Mouse (Mus musculus) kidney, embryonic 16.5 days (tissue): ENCODE data around the gene Slc22a18. TPM values are rescaled to one million over a fixed set of nuclear protein-coding genes. Genes with fewer than 3 reads are reported as not detected.
A peak's percentile ranks its signal among the peaks of the same experiment; 100 is the strongest.

Source experiments
- ATAC-seq: fragments of 200-750 bp; cut with Nextera tagmentation; 2 replicates; pipeline ENCODE4 v1.8.0; 2017; ENCODE audit warnings: moderate TSS enrichment; ENCODE audit not compliant: low FRiP score, low TSS enrichment
- H3K27ac ChIP-seq: fragments of 300-500 bp; sonication (generic); 2 replicates; pipeline ENCODE4 v1.5.1; 2014; ENCODE audit warnings: low read length
- H3K27me3 ChIP-seq: fragments of 300-500 bp; sonication (generic); 2 replicates; pipeline ENCODE4 v1.6.1; 2014; ENCODE audit warnings: low read length, control low read depth, mixed read lengths; ENCODE audit not compliant: insufficient read depth
- H3K36me3 ChIP-seq: fragments of 300-500 bp; sonication (generic); 2 replicates; pipeline ENCODE4 v1.6.1; 2014; ENCODE audit warnings: low read length, control low read depth, mixed read lengths; ENCODE audit not compliant: insufficient read depth
- H3K4me1 ChIP-seq: fragments of 300-500 bp; sonication (generic); 2 replicates; pipeline ENCODE4 v1.6.1; 2014; ENCODE audit warnings: low read length, control low read depth, mixed read lengths; ENCODE audit not compliant: insufficient read depth
- H3K4me2 ChIP-seq: fragments of 300-500 bp; sonication (generic); replicated peaks from 2 replicates; pipeline ENCODE4 v1.6.1; 2014; ENCODE audit warnings: low read depth, low read length
- H3K4me3 ChIP-seq: fragments of 300-500 bp; sonication (generic); 2 replicates; pipeline ENCODE4 v1.5.1; 2014; ENCODE audit warnings: mild to moderate bottlenecking, low read length
- H3K9ac ChIP-seq: fragments of 300-500 bp; sonication (generic); replicated peaks from 2 replicates; pipeline ENCODE4 v1.6.1; 2014; ENCODE audit warnings: low read length
- H3K9me3 ChIP-seq: fragments of 300-500 bp; sonication (generic); 2 replicates; pipeline ENCODE4 v1.6.1; 2016; ENCODE audit warnings: low read length, control low read depth
- WGBS: fragments of 180-500 bp; shearing (Covaris S2); extraction: QIAGEN DNeasy Blood & Tissue Kit; methylation state at CpG from one replicate; pipeline ENCODE4 v1.1.7; 2014; 5-methylcytosine and 5-hydroxymethylcytosine counted together
- polyA plus RNA-seq: library from polyadenylated mRNA; unstranded; fragments of >200 nt; fragmentation: Nextera tagmentation; extraction: Ambion mirVana; gene quantifications from 2 replicates; pipeline ENCODE4 v1.2.1, GENCODE M21; 2015

The Slc22a18 gene
- polyA plus RNA-seq: 7.2 and 8.3 TPM in 2 replicates

DNA sequence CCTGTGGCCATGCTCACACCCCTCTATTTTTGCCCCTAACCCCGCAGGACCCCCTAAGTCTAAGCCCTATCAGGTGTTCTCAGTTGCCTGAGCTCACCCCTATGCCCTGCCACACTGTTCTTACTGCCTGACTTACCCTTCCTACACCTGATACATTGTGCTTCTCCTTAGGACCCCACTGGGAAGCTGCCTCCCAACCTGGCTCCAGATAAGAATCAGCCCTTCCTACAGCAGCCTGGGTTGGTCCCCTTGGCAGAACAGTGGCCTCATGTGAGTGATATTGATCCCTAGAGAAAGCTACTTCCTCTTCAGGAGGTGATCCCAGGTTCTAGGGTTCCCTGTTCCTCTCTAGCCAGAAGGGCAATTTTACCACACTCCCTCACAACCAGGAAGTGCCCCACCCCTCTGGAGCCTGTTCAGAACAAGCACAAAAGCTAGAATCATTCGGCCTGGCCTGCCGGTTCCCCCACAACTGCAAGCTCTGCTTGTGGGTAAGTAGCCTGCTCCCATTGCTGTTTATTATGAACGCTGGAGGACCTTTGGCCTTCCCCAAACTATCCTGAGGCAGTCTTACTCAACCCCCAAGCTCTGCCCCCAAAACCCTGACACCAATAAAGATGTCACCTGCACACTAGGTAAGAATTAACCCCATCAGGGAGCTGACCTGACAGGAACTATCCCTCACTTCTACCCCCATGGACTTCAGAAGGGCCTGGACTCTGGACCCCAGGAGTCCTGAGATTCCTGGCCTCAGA lies at the start of gene Slc22a18:
Gene Slc22a18, plus strand, starts transcription at position 390 of the 755 bp plus-strand sequence.
- peak within 1 kb of the TSS; percentile 24 for H3K4me3 ChIP-seq
- H3K4me2 ChIP-seq: peak within 1 kb of the TSS; percentile 34
- H3K27me3 ChIP-seq: no peaks in the 10 kb centered on the region
- no peak within 1 kb of the TSS; the same call in 1 of the 2 replicates for H3K27ac ChIP-seq
- peaks cover 6% of the 10 kb centered on the region; the same call in 1 of the 2 replicates for H3K4me1 ChIP-seq
- H3K36me3 ChIP-seq: no peaks in the 10 kb centered on the region
- 37% methylated on average over 4 of the region's 4 CpGs for WGBS
- H3K9me3 ChIP-seq: no peaks in the 10 kb centered on the region
- H3K9ac ChIP-seq: peak within 1 kb of the TSS; percentile 29; the same call in 1 of the 2 replicates
- ATAC-seq: no peak

DNA sequence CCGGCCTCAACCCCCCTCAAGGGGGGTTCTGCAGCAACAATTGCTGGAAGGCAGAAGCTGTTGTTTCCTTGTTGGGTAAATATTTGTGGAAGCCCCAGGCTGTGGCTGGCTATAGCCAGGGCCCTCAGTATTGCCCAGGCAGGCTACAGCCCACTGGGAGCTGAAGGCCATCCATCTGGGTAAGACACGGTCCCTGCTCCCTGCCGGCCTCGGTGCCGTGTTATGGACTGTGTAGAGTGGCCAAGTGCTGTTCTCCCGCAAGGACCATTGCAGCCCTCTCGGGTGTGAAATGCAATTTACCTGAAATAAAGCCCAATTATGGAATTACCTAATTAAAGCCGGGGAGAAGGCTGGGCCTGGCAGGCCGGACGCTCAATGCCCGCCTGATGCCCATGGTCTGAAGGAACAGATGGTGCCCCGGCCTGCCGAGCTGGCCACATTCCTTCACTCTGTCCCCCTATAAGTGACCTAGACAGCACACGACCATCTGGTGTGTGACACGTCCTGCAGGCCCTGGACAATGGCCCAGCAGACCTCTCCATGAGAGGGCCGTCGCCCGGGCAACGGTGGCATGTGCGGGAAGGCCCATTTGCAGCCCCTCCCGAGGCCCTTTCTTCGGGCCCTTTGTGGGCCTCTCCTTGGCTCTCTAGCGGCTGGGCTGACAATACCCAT lies 45.3 kb upstream of the Slc22a18 start:
- Histone ChIP-seq H3K36me3 (no peaks in the 10 kb centered on the region), H3K4me1 (peaks cover 4% of the 10 kb centered on the region; the same call in 1 of the 2 replicates), H3K9ac (no peak overlapping the region), H3K27me3 (no peaks in the 10 kb centered on the region), H3K27ac (no peak overlapping the region), H3K4me3 (no peak overlapping the region), H3K4me2 (no peak overlapping the region), H3K9me3 (no peaks in the 10 kb centered on the region)
- WGBS: 50% methylated on average over 23 of the region's 23 CpGs
- peak; percentile 35; the same call in 1 of the 2 replicates for ATAC-seq

DNA sequence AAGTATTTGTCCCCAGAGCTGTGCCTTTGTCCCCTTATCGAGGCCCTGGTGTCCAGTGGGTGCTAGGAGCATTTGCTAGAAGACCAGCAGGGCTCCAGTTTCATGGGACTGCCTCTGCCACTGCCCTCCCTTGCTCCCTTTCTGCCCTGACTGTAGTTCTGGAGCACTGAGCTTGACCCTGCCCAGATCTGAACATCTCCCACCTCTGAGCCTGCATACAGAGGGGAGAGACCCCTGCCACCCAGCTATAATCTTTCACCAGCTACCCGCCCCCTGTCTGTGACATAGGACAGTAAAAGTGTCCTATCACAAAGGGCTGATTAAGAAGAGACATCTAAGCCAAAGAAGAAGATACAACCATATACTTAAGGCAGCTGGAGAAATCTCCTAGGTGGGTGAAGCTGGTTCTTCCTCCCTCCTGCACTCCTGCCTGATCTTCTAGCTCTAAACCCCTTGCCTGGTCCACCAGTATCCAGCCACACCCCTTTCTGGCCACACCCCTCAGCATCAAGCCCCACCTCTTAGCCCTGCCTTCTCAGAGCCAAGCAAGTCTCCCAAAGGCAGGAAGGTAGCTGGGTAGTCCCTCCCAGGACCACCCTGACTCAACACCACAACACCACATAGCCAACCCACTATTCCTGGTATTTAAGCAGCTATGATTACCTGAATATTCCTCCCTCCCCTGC lies 44.6 kb upstream of the Slc22a18 start:
- H3K4me3 ChIP-seq: no peak overlapping the region
- H3K9me3 ChIP-seq: no peaks in the 10 kb centered on the region
- 48% methylated on average over 2 of the region's 2 CpGs for WGBS
- no peak overlapping the region for H3K9ac ChIP-seq
- 0 out of 2 replicates have a peak, but pooled peaks have one; percentile 8 for ATAC-seq
- H3K4me2 ChIP-seq: no peak overlapping the region
- no peaks in the 10 kb centered on the region for H3K36me3 ChIP-seq
- no peak overlapping the region for H3K27ac ChIP-seq
- H3K4me1 ChIP-seq: peaks cover 4% of the 10 kb centered on the region; the same call in 1 of the 2 replicates
- no peaks in the 10 kb centered on the region for H3K27me3 ChIP-seq

DNA sequence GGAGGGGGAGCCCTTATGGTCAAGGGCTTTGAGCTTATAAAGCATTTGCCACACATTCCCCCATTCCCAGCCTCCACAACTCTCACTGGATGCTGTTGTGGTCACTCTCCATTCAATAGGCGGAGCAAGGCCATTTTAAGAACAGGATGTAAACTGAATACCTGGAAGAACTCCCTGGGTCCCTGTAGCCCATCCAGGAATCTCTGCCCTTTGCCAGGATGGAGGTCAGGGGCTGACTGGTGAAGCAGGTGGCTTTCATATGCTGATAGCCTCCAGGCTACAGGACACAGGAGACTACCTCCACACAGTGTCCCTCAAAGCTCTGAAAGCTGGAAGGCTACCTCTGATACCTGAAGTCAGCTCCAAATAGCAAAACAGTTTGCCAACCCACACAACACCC lies 40.9 kb upstream of the Slc22a18 start:
- Histone ChIP-seq H3K9me3 (no peaks in the 10 kb centered on the region), H3K27ac (no peak overlapping the region), H3K4me3 (no peak overlapping the region), H3K4me1 (peaks cover 4% of the 10 kb centered on the region; the same call in 1 of the 2 replicates), H3K27me3 (no peaks in the 10 kb centered on the region), H3K4me2 (no peak overlapping the region), H3K9ac (no peak overlapping the region), H3K36me3 (no peaks in the 10 kb centered on the region)
- ATAC-seq: no peak
- 77% methylated on average over 1 of the region's 1 CpGs for WGBS

DNA sequence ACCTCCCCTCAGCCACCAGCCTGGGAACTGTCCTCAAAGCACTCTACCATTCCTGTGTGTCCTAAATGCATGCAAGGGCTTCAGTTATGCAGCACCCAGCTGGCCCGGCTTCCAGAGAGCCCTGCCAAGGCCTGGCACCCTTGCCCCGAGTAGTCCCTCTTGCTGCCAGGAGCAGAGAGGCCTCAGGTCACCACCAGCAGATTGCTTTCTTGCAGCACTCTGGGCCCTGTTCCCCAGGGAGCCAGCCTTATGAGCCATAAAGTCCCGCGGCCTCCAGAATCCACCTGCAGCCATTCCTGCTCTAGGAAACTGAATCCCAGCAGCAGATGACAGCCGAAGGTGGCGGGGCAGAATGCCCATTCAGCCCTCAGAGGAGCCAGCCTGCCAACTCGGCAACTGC lies 40.2 kb upstream of the Slc22a18 start:
- no peaks in the 10 kb centered on the region for H3K27me3 ChIP-seq
- no peak for ATAC-seq
- H3K9me3 ChIP-seq: no peaks in the 10 kb centered on the region
- H3K4me3 ChIP-seq: no peak overlapping the region
- H3K4me2 ChIP-seq: no peak overlapping the region
- no peak overlapping the region for H3K27ac ChIP-seq
- WGBS: 41% methylated on average over 7 of the region's 7 CpGs
- H3K9ac ChIP-seq: no peak overlapping the region
- peaks cover 4% of the 10 kb centered on the region; the same call in 1 of the 2 replicates for H3K4me1 ChIP-seq
- H3K36me3 ChIP-seq: no peaks in the 10 kb centered on the region

DNA sequence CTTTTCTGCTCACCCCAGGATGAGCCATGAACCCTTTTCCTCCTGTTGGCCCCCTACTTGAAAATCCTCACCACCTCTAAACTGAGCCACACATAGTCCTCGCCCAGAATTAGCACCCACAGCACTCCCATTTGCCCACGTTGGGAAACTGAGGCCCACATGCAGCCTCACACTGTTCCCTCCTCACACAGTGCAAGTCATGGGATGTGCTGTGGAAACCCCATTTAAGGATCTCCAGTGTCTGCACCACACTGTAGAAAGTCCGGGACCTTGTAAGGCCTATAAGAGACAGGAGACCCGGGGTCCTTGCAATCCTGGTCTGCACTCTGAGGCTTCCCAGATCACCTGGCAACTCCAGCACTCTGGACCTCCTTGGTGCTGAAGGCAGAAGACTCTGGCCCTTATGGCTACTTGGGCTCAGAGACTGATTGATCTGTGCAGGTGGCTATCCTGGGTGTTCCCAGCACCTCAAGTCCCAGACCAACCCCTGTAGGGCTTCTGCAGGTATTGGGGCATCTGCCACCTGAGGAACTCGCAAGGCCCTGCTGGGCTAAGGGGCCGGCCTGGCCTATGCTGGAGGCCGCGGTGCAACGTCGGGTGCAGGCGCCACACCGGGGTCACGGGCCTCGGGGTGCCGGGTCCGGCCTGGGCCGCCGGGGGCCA lies 36.2 kb upstream of the Slc22a18 start:
- peak overlapping the region; percentile 87 for H3K9ac ChIP-seq
- H3K4me1 ChIP-seq: 0 out of 2 replicates have a peak, but pooled peaks cover 5% of the 10 kb centered on the region
- 23% methylated on average over 15 of the region's 18 CpGs for WGBS
- no peaks in the 10 kb centered on the region for H3K36me3 ChIP-seq
- peak overlapping the region; percentile 96 for H3K4me2 ChIP-seq
- H3K9me3 ChIP-seq: no peaks in the 10 kb centered on the region
- ATAC-seq: peak; percentile 60
- H3K4me3 ChIP-seq: peak overlapping the region; percentile 56
- peaks cover under 1% of the 10 kb centered on the region; the same call in 1 of the 2 replicates for H3K27me3 ChIP-seq
- no peak overlapping the region; the same call in 1 of the 2 replicates for H3K27ac ChIP-seq

DNA sequence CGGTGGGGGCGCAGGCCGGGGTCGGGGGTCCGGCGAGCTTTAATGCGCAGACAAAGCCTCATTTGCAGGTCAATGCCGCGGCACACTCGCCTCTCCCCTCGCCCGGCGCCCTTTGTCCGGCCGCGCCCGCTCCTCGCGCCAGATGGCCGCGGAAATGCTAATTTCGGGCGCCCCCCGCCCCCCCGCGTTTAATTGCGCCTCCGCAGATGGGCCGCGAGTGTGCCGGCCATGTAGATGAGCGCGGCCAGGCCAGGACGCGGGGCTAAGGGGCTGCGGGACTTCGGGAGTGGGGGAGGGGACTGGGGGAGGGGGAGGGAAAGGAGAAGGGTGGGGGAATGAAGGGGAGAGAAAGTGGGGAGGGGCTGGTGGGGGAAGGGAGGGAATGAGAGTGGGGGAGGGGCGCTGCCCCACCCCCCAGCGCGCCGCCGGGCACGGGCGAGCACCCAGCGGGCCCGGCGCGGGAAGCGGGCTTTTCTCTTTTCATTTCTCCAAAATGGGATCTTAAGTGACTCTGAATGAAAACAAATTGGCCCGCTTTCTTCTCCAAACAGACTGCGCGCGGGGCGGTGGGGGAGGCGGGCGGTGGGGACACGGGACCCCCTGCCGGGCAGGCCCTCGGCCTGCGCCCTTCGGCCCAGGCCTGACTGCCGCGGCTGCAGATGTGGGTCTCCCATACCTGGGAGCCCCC lies 35.5 kb upstream of the Slc22a18 start:
- H3K27me3 ChIP-seq: peaks cover 4% of the 10 kb centered on the region; the same call in 1 of the 2 replicates
- H3K36me3 ChIP-seq: no peaks in the 10 kb centered on the region
- H3K9me3 ChIP-seq: no peaks in the 10 kb centered on the region
- H3K4me1 ChIP-seq: 0 out of 2 replicates have a peak, but pooled peaks cover 5% of the 10 kb centered on the region
- H3K27ac ChIP-seq: no peak overlapping the region; the same call in 1 of the 2 replicates
- 1% methylated on average over 55 of the region's 63 CpGs for WGBS
- H3K9ac ChIP-seq: peak overlapping the region; percentile 87
- ATAC-seq: peak; percentile 49; the same call in 1 of the 2 replicates
- peak overlapping the region; percentile 56 for H3K4me3 ChIP-seq
- peak overlapping the region; percentile 96 for H3K4me2 ChIP-seq

DNA sequence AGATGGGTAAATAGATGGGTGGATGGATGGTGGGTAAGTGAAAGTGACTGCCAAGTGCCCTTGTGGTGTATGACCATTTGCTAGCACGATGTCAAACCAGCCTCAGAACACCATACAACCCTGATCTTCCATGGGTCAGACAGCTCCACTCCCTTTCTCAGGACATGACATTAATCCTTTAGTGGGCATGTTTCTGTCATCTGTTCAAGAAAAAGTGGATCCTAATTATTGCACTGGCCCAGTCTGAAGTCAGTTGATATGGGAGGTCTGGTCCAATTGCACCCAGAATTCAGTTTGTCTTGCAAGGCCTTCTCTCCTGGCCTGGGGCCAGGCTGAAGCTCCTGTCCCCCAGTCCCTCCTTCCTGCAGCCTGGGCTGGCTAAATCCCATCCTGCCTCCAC lies 34.6 kb upstream of the Slc22a18 start:
- H3K4me1 ChIP-seq: 0 out of 2 replicates have a peak, but pooled peaks cover 5% of the 10 kb centered on the region
- 68% methylated on average over 1 of the region's 1 CpGs for WGBS
- no peak overlapping the region for H3K9ac ChIP-seq
- no peak for ATAC-seq
- no peaks in the 10 kb centered on the region for H3K9me3 ChIP-seq
- no peaks in the 10 kb centered on the region for H3K36me3 ChIP-seq
- H3K4me2 ChIP-seq: no peak overlapping the region
- H3K27ac ChIP-seq: no peak overlapping the region
- no peak overlapping the region for H3K4me3 ChIP-seq
- H3K27me3 ChIP-seq: peaks cover 10% of the 10 kb centered on the region; the same call in 1 of the 2 replicates

DNA sequence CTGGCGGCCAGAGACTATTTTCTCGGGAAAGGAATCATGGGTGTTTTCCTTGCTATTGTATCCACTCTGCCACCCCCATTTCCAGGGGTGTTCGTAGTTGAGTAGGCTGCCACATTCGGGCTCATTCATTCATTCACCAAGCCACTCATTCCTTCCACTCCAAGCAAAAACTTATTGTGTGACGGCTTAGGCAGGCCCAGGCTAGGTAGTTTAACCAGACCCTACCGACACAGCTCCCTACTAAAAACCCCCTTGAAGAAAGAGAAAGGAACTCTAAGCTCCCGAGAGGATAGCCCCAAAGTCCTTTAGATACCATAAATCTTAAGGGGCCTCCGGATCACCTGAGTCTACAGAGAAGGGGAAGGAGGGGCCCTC lies 29.0 kb upstream of the Slc22a18 start:
- Histone ChIP-seq H3K27me3 (peaks cover 35% of the 10 kb centered on the region), H3K9ac (no peak overlapping the region), H3K27ac (no peak overlapping the region), H3K36me3 (no peaks in the 10 kb centered on the region), H3K4me1 (peaks cover 20% of the 10 kb centered on the region), H3K4me3 (no peak overlapping the region), H3K4me2 (peak overlapping the region; percentile 67; the same call in 1 of the 2 replicates), H3K9me3 (no peaks in the 10 kb centered on the region)
- no peak for ATAC-seq
- WGBS: 41% methylated on average over 8 of the region's 8 CpGs
